Mouse (Mus musculus): ENCODE results near the gene Idua.

- TF ChIP-seq CTCF (IDR thresholded peaks at IDR 0.05; ENCODE audit: extremely low read depth, insufficient read depth, insufficient read length, insufficient replicate concordance), result no peak
- TF ChIP-seq POLR2A (IDR thresholded peaks at IDR 0.05; ENCODE audit: low read depth, low read length), result no peak
Measured at GRCm38 (mm10) chr5:108669986-108670385, 9.9 kb downstream of the Idua start.
